Mouse (Mus musculus): Measurements from ENCODE around the gene Wbp4.
A peak's percentile ranks its signal among the peaks of the same experiment; 100 is the strongest.
"Not testable (repeated sequence)": the region's sequence is repeated elsewhere in the genome, so short reads cannot be mapped to it uniquely, and the experiment has no call there.

Gene Wbp4

GRCm38 (mm10) chr14:79506207-79506606 is 24.9 kb upstream of the Wbp4 start:
- DNase-seq: no peak

- no peak for DNase-seq
Measured at GRCm38 (mm10) chr14:79504246-79505006, 23.1 kb upstream of the Wbp4 start.

DNA sequence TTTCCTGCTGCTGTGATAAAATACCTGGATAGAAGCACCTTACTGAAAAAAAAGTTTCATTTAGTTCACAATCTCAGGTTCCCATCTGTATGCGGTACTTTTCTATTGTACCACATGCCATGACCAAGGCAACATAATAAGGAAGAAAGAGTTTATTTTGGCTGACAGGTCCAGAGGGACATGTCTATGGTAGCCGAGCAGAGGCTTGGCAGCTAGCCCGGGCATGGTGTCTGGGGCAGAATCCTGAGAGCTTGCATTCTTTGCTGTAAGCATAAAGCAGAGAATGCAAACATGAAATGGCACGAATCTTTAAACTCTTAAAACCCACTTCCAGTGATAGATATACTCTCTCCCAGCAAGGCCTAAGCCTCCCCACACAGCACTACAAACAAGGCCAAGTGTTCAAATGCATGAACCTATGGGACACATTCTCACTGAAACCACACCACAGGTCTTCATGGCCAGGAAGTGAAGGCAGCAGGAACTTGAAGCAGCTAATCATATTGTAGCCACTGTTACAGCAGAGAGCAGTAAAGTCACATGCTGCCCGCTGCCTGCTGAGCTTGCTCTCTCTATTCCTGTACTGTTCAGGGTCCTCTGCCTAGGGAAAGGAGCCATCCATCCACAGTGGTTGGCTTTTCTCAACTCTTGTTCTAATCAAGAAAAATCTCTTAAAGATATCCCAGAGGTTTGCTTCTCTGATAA is 22.2 kb upstream of the Wbp4 start:
- no peak for DNase-seq

- DNase-seq: no peak
Measured at GRCm38 (mm10) chr14:79500756-79501155, 19.4 kb upstream of the Wbp4 start.

- DNase-seq: no peak
Measured at GRCm38 (mm10) chr14:79499326-79499725, 18.0 kb upstream of the Wbp4 start.

DNA sequence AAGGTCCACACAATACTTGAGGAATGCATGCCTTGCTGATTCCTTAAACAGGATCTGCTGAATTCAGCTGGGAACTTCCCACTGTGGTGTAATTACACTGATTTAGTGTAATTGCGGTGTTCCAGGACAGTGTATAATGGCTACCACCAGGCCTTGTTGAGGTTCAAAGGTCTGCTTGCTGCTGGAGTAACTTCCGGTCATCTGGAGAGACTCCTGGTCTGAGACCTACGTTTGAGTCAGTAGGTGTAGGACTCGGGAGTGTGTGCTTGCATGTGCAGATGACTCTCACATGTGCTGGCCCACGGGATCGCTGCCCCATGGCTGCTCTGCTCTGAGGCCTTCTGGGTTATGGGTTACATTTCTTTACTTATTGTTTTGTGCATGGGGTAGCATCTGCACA is 13.0 kb upstream of the Wbp4 start:
- DNase-seq: no peak

DNA sequence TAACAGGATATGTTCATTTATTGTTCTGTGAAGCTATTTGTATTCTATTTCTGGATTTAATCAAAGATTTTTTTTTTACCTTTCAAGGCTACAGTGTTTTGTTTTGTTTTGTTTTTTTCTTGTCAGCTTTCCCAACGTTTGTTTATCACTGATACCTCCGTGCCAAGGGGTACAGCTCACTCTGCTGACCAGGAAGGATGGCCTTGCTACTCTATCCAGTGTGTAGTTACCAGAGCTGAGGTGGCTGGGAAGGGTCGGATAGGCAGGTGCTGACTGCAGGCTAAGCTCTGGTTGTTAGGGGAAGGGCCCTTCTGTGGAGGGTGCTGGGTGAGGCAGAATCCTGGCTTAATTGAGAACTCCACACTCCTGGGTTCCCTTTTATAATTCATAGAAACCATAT is 8.9 kb upstream of the Wbp4 start:
- DNase-seq: no peak

DNA sequence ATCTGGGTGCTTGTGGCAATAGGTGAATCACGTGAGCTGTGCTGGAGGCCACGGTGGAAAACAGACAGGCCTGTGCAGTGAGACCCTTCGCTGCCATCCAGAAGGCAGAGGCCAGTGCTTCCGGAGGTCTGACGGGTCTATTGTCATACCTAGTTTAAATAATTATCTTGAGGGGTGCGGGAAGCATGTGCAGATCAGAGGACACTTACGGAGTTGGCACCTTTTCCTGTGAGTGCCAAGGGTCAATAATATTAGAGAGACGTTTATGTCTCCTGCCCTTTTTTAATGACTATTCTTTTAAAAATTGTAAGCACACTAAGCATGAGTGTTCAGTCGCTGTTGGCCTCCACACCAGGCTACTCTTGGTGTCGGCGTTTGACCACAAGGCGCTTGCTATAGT is 7.8 kb upstream of the Wbp4 start:
- no peak for DNase-seq

DNA sequence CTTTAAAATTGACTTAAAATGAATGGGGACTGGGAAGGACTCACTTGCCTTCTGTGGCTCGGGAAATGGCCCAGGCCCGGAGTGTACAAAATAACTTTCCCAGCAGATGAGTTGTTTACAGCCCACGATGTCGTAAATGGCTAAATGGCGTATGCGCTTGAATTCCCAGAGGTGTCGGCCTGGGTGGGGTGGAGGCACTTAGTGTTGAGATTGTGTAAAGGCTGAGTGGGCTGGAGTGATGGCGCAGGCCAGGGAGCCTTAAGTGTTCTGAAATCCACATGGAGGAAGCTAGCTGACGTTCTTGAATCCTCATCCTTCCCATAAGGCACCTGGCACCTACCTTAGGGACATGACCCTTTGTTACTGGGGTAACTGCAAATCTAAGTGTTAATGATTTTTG is 7.2 kb upstream of the Wbp4 start:
- no peak for DNase-seq

GRCm38 (mm10) chr14:79486993-79487731 is 5.8 kb upstream of the Wbp4 start:
- DNase-seq: no peak

GRCm38 (mm10) chr14:79486617-79486992 is 5.3 kb upstream of the Wbp4 start:
- no peak for DNase-seq

DNA sequence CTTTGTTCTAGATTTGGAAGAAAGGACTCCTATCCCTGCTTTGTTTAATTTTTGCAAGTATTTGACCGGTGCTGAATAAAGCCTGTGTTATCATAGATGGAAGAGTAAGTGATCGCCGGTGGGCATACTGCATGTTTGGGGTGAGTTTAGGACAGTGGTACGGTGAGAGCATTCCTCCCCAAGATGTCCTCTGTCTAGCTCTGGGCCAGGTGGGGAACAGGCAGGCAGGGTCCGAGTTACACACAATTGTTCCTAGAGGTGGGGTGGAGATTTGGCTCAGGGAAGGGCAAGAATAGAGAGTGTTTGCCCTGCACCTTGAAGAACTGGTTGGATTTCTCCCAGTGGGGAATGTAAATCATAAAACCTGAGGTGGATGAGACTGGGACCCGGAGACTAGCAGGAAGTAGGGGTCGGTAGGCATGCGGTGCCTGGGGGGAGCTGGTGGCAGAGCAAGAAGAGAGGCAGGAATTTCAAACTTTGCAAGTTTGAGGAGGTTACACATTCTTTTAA is 2.3 kb upstream of the Wbp4 start:
- no peak for DNase-seq

DNA sequence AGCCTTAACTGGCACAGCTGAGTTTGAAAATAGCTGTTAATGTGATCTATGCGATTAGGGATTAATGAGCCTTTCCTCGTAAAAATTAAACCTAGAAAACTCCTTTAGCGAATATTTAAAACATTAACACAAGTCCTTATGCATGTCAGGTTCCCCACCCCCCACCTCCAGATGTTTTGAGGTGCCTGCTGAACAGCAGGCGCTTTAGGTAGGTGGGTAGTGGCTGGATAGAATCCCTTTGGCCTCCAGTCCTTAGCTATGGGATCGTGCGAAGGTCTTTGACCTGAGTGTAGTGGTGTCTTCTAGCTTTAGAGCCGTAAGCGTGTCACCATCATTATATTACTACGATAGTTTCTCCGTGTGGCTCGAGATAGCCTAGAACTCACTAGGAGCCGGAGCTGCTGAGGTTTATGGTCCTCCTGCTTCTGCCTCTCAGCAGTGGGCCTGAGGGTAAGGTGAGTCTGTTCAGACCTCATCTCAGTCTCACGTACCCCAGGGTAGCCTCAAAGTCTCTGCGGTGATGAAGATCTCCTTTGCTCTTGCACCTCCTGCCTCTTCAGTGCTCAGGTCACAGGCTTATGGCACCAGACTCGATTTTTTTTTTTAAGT is 1.5 kb upstream of the Wbp4 start:
- no peak for DNase-seq

GRCm38 (mm10) chr14:79482251-79482661 is 936 bp upstream of the Wbp4 start:
- DNase-seq: peak; percentile 43

DNA sequence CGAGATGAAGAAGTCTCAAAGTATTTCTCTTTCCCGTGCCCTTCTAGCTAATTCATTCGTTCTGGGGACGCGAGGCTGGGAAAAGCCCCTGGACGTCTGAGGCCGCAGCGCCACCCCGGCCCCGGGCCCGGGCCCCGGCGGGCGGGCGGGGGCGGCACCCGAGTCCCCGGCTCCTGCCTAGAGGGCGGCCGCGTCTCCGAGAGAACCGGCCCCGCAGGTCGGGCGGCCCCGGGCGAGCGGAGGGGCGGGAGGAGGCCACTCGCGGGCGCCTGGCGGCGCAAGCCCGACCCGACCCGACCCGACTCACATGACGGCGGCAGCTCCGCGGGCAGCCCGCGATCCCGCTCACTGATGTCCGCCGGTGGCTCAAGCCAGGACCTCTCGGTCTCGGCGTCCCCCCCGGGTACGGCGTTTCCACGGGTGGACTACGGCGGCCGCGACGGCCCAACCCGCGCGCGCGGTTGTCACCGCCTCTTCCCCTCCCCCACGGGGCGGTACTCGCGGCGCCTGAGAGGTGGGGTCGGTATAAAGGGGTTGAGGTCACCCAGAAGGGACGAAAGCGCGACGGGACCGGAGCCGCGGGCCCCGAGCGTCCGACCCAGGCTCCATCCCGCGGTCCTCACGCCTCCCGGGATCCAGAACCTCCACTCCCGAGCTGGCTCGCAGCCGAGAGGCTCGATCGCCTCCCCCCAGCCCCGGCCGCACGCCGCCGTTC is 539 bp downstream of the Wbp4 start, which contains the start of gene Elf1:
Elf1 (plus strand) TSS at position 571 of the 715 bp plus-strand sequence.
- DNase-seq: peak; percentile 94

- no peak for DNase-seq
Measured at GRCm38 (mm10) chr14:79473384-79473783, 7.9 kb downstream of the Wbp4 start.

- peak; percentile 50 for DNase-seq
Measured at GRCm38 (mm10) chr14:79467621-79468020, 13.7 kb downstream of the Wbp4 start.

GRCm38 (mm10) chr14:79465623-79466022 is 15.7 kb downstream of the Wbp4 start:
- DNase-seq: no peak

DNA sequence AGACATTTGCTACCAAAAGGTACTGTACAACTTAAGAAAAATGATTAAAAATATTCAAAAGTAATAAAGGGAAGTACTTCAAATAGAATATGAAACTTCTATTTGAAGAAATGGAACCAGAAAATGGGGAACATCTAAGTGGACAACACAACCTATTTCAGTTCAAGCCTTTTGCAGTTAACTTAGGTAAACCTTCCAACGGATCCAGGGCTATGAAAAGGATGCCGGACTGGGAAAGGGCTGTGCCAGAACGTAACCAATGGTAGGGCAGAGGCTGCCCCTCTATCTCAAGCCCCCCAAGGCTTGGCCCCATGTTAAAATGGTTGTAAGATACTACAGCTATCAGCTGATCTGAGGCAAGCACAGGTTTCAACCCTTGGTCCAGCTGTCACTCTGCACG is 20.3 kb downstream of the Wbp4 start:
- DNase-seq: no peak

- DNase-seq: no peak
Measured at GRCm38 (mm10) chr14:79460401-79460800, 20.9 kb downstream of the Wbp4 start.

DNA sequence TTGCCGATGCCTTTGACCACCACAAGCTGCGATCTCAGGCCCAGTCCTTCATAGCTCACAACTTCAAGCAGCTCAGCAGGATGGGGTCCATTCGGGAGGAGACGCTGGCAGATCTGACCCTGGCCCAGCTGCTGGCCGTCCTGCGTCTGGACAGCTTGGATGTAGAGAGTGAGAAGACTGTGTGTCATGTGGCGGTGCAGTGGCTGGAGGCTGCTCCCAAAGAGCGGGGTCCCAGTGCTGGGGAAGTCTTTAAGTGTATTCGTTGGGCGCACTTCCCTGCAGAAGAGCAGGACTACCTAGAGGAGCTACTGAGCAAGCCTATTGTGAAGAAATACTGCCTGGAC is 28.8 kb downstream of the Wbp4 start:
- DNase-seq: not testable (repeated sequence)

Data from layer of hippocampus, adult 9-11 months (tissue).